Comparison of ENCODE assay signal across 8 mouse cellular contexts in the genomic region with DNA sequence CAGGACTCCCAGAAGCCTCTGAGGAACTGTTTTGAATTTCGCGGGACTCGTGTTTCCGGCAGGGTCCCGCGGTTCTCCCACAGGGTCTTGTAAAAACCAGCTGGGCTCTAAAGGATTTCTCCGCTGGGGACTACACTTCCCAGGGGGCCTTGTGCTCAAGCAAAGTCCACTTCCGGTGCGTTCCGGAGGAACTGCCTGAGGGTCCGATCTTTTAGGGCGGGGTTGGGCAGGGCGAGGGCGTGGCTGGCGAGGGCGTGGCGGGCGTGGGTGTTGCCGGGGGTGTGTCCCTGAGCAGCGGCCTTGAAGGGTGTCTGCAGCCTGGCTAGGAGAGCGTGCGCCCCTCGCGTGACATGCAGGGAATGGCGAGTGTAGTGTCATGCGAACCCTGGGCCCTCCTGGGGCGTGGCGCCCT. TPM values are rescaled to one million over a fixed set of nuclear protein-coding genes. Genes with fewer than 3 reads are reported as not detected.
A peak's percentile ranks its signal among the peaks of the same experiment; 100 is the strongest.
DNase-seq lines count a peak whose midpoint lies in the region; ATAC-seq and TF ChIP-seq lines count a peak whose summit lies in the region.

Gene Zfp28, plus strand, starts transcription at position 252 of the 412 bp plus-strand sequence.

- H3K4me2 ChIP-seq in hindbrain, postnatal 0 days (ENCODE audit: low read depth, low read length): peak within 1 kb of the TSS; percentile 91

- intact Hi-C loops in left cerebral cortex, adult 2 months (cut with DNase I): loop anchor here (1.0 to 2.0 kb wide), 2 partner anchors 15 to 20 kb away; partner anchors contain the start of genes Smim17 and Zfp78

- peak; percentile 97 for ATAC-seq in hindbrain, postnatal 0 days
- peak; percentile 98 for ATAC-seq in megakaryocyte, adult 5-6 weeks (ENCODE audit: poor library complexity, severe bottlenecking)

- peaks cover 11% of the 10 kb centered on the region for H3K4me1 ChIP-seq in hindbrain, postnatal 0 days (ENCODE audit: insufficient read depth, low read length)

- peak within 1 kb of the TSS; percentile 69 for H3K4me3 ChIP-seq in hindbrain, postnatal 0 days (ENCODE audit: low read length)
- H3K4me3 ChIP-seq in left cerebral cortex, adult 2 months: peak within 1 kb of the TSS; percentile 57

- peaks cover 15% of the 10 kb centered on the region; the same call in 1 of the 2 replicates for H3K36me3 ChIP-seq in hindbrain, postnatal 0 days (ENCODE audit: insufficient read depth, low read length)

- H3K27ac ChIP-seq in hindbrain, postnatal 0 days: peak within 1 kb of the TSS; percentile 49; the same call in 1 of the 2 replicates
- H3K27ac ChIP-seq in left cerebral cortex, adult 2 months: 0 out of 2 replicates have a peak within 1 kb of the TSS, but pooled peaks have one; percentile 58

- peak; percentile 89 for DNase-seq in WW6 (ENCODE audit: low read depth, low spot score)
- DNase-seq in cerebellum, postnatal 4 days (ENCODE audit: low spot score in 2 of 2): peak; percentile 89 to 92
- DNase-seq in gastrocnemius, adult 18-20 months (ENCODE audit: low spot score): peak; percentile 95
- DNase-seq in hindbrain, postnatal 0 days (ENCODE audit: low spot score): peak; percentile 98
- DNase-seq in left cerebral cortex, adult 2 months (ENCODE audit: extremely low spot score in 1 of 2, low spot score in 2 of 2): peak; percentile 87 to 89
- peak; percentile 86 to 92 for DNase-seq in right cerebral cortex, adult 2 months (ENCODE audit: low spot score in 2 of 2)
- DNase-seq in urinary bladder, postnatal 14 days (ENCODE audit: low spot score): peak; percentile 93

- no peaks in the 10 kb centered on the region for H3K9me3 ChIP-seq in hindbrain, postnatal 0 days (ENCODE audit: low read length)

- H3K9ac ChIP-seq in hindbrain, postnatal 0 days (replicated peaks; ENCODE audit: low read length): peak within 1 kb of the TSS; percentile 78

- peak; percentile 55; the same call in 1 of the 2 replicates for TF ChIP-seq CTCF in hindbrain, postnatal 0 days (IDR thresholded peaks at IDR 0.05; ENCODE audit: low read depth)
- TF ChIP-seq CTCF in left cerebral cortex, adult 2 months (IDR thresholded peaks at IDR 0.05): no peak; the same call in 1 of the 2 replicates

- H3K27me3 ChIP-seq in hindbrain, postnatal 0 days (ENCODE audit: insufficient read depth, low read length): no peaks in the 10 kb centered on the region

- under 1% methylated on average over 28 of the region's 28 CpGs for WGBS in hindbrain, postnatal 0 days

RNA-seq across cellular contexts. Expression of gene Zfp28, which starts in this region (rescaled TPM):
- 1 to 10 TPM in 1 of 2 experiments, under 1 TPM in 1; 0.90 to 1.0 TPM for total RNA-seq in gastrocnemius, adult 18-20 months (2021)
- 6.2 and 11.2 TPM in 2 replicates for total RNA-seq in hindbrain, postnatal 0 days (2014; rRNA removed)
- 18.1 and 18.2 TPM in 2 replicates for polyA plus RNA-seq in hindbrain, postnatal 0 days (2015; fragmentation: Nextera tagmentation; extraction: Ambion mirVana)
- 1 to 10 TPM; 5.2 to 7.4 TPM for total RNA-seq in left cerebral cortex, adult 2 months (2021)
- 1.5 and 2.5 TPM in 2 replicates for total RNA-seq in megakaryocyte, adult 5-6 weeks (2015)
- total RNA-seq in megakaryocyte, adult 5-6 weeks (2017): 0.73 and 0.81 TPM in 2 replicates

Comparison
In these comparisons a context has a peak if more than half of its experiments do, and no peak if none do; other contexts are left out.
1. Peak in every context shown above with its lines: DNase-seq, ATAC-seq, H3K4me3 ChIP-seq and H3K27ac ChIP-seq.